Mouse (Mus musculus) bone marrow, adult 2 months (tissue): Measurements from ENCODE around the gene Nxpe2. TPM values are rescaled to one million over a fixed set of nuclear protein-coding genes. Genes with fewer than 3 reads are reported as not detected.

Source experiments
- H3K27ac ChIP-seq: fragments of 200-500 bp; 2 replicates; pipeline ENCODE4 v1.5.1; 2012; ENCODE audit warnings: low read depth, mild to moderate bottlenecking, control low read depth, inconsistent platforms, low read length; ENCODE audit not compliant: control insufficient read depth, poor library complexity, insufficient read depth
- H3K4me1 ChIP-seq: fragments of 200-500 bp; 2 replicates; pipeline ENCODE4 v1.6.1; 2011; ENCODE audit warnings: low read length; ENCODE audit not compliant: control insufficient read depth, insufficient read depth
- H3K4me3 ChIP-seq: fragments of 200-500 bp; replicated peaks from 2 replicates; pipeline ENCODE3; 2011; ENCODE audit warnings: mild to moderate bottlenecking, low read depth, low read length, control low read depth; ENCODE audit not compliant: control insufficient read depth
- CTCF ChIP-seq: fragments of 200-500 bp; IDR thresholded peaks from 2 replicates; pipeline ENCODE4 v1.5.1; 2011; ENCODE audit warnings: low read length, control low read depth; ENCODE audit not compliant: control insufficient read depth, insufficient read depth
- POLR2A ChIP-seq: fragments of 200-500 bp; IDR thresholded peaks from 2 replicates; pipeline ENCODE4 v1.6.1; 2011; ENCODE audit warnings: low read depth, mild to moderate bottlenecking, control low read depth, low read length, borderline replicate concordance; ENCODE audit not compliant: control insufficient read depth
- WGBS: fragments of 180-500 bp; shearing (Covaris S2); methylation state at CpG from one replicate; pipeline ENCODE4 v1.1.7; 2018; 5-methylcytosine and 5-hydroxymethylcytosine counted together
- polyA plus RNA-seq: library from polyadenylated mRNA; stranded (reverse); fragments of >200 nt; gene quantifications from 2 replicates; pipeline ENCODE4 v1.2.4, GENCODE M21; 2011; ENCODE audit warnings: low replicate concordance; ENCODE audit not compliant: missing spikeins, insufficient read depth, insufficient read length

Nxpe2 gene
- polyA plus RNA-seq, 1 experiment: 81.3 TPM

DNA sequence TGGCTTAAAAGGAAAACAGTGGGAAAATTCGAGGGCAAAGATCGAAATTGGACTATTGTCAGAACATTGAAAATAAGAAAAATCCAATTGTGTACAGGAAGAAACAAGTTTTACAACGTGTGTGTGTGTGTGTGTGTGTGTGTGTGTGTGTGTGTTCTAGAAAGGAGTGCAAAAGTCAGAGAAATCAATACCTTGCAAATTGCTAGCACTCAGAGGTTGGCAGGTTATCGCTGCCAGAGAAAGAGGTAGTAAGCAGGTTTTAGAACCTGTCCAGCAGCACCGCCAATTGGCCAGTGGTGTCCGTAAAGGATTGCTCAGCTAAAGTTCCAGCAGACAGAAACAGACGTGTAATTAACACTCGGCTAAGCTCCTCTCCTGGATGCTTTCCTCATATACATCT is 69.0 kb downstream of the Nxpe2 start:
- no peak for TF ChIP-seq POLR2A
- no peak for TF ChIP-seq CTCF
- 76% methylated on average over 8 of the region's 8 CpGs for WGBS

DNA sequence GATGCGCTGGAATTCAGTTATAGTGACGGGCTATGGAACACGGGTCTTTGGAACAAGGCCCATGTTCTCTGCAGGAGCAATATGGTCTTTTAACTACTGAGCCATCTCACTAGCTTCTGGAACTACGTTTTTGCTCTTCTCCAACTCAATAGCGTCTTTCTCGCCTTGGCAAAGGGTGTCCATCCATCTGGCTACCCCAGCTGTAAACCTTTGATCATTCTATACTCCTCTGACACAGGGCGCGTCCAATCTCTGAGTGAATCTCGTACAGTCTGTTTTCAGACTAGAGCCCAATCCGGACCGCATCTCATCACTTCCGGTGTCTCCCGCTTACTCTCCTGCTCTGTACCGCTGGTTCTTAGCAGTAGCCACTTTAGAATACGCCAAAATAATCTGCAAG is 76.4 kb downstream of the Nxpe2 start:
- Histone ChIP-seq H3K4me1 (no peaks in the 10 kb centered on the region), H3K27ac (no peak overlapping the region), H3K4me3 (no peak overlapping the region)
- 87% methylated on average over 15 of the region's 15 CpGs for WGBS
- TF ChIP-seq POLR2A (no peak), CTCF (no peak)

More for the DNA sequence above, 69.0 kb downstream of the Nxpe2 start:
- Histone ChIP-seq H3K27ac (no peak overlapping the region), H3K4me3 (no peak overlapping the region), H3K4me1 (no peaks in the 10 kb centered on the region)

Other genes with a start within 250 kb of the Nxpe2 start
- gene Nxpe4, start 191.4 kb downstream of the Nxpe2 start, polyA plus RNA-seq: 4.1 and 7.6 TPM in 2 replicates
- 64.8 and 68.4 TPM in 2 replicates for gene Rexo2, start 127.2 kb upstream of the Nxpe2 start, polyA plus RNA-seq
- gene Rbm7, start 141.8 kb upstream of the Nxpe2 start, polyA plus RNA-seq: 14.9 and 22.1 TPM in 2 replicates
- 1.9 and 7.9 TPM in 2 replicates for gene Gm5617, start 142.0 kb upstream of the Nxpe2 start, polyA plus RNA-seq